Mouse (Mus musculus): ENCODE results near the gene Chd5.

Chd5 gene

GRCm38 (mm10) chr4:152355672-152356071 is 17.2 kb downstream of the Chd5 start:
- DNase-seq (ENCODE audit: low spot score): no peak

DNA sequence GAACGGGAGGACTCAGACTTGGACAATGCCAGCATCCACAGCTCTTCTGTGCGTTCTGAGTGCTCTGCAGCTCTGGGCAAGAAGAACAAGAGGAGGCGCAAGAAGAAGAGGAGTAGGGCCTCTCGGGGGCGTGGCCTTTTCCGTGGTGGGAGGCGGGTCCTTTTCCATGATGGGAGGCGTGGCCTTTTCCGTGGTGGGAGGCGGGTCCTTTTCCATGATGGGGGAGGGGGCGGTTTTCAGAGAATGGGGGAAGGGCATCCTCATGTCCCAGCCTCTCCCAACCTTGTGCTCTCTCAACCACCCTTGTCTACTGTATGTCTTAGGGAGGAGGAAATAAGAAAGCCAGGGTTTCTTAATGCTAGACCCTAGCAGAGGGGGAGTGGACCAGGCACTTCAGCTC is 21.2 kb downstream of the Chd5 start:
- DNase-seq (ENCODE audit: low spot score): no peak

DNA sequence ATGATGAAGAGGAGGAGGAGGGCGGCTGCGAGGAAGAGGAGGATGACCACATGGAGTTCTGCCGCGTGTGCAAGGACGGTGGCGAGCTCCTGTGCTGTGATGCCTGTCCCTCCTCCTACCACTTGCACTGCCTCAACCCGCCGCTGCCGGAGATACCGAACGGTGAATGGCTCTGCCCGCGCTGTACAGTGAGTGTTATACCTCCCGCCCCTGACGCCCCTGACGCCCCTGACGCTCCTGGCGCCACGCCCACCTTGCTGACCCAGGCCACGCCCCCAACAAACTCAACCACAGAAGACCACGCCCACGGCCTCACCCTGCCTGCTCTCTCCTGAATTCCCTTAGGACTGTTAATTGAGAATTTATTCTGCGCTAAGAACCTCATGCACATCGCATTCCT is 22.4 kb downstream of the Chd5 start:
- DNase-seq (ENCODE audit: low spot score): no peak

- no peak for DNase-seq (ENCODE audit: low spot score)
These were observed 23.7 kb downstream of the Chd5 start for GRCm38 (mm10) chr4:152362180-152362579.

DNA sequence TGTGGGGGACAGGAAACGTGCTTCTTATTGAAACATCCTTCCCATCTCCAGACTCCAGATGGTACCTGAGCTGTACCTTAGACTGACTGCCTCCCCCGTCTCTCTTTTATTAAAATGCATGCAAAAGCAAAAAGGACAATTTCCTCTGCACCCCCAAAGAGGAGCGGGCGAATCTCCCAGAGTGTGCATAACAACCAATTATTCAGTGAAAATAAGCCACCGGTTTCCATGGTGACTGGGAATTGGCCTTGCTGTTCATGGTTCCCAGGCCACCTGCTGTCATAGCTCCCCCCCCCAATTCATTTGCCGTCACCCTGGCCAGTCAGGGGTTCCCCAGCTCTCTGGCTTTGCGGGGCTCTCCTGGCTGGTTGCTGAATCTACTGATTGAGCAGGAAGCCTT is 26.8 kb downstream of the Chd5 start:
- no peak for DNase-seq (ENCODE audit: low spot score)

- DNase-seq (ENCODE audit: low spot score): no peak
These were observed 44.2 kb downstream of the Chd5 start for GRCm38 (mm10) chr4:152382528-152383252.

DNA sequence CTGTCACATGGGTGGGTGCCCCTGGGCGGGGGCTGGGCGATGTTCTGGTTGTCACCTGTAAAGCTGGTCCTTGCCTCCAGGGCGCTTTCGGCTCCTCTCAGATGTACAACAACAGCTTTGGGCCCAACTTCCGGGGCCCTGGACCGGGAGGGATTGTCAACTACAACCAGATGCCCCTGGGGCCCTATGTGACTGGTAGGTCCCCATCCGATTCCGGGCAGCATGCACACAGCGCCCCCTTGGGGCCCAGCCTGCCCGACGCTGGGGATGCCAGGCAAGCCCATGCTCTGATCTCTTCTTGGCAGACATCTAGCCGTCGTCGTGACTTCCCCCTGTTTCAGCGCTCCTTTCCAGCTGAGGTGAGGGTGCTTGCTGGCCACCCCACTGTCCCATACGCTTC is 47.2 kb downstream of the Chd5 start:
- no peak for DNase-seq (ENCODE audit: low spot score)

- DNase-seq (ENCODE audit: low spot score): no peak
These were observed 53.7 kb downstream of the Chd5 start for GRCm38 (mm10) chr4:152392192-152392591.

DNA sequence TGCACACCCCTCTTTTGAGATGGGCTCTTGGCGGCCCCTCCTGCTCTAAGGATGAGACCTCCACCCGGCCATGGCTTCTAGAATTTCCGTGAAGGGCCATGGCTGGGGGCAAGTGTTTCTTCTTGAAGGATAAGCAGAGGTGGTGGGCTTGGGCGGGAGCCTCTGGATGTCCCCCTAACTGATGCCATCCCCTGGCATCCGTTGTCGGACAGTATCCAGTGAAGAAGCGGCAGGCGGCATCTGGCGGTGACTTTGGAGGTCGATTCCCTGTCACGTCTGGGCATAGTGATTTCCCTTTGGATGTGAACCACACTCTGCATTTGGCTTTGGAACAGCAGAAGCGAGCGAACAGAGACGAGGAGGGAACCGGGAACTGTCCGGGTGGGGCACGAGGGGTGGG is 54.2 kb downstream of the Chd5 start:
- DNase-seq (ENCODE audit: low spot score): no peak

DNA sequence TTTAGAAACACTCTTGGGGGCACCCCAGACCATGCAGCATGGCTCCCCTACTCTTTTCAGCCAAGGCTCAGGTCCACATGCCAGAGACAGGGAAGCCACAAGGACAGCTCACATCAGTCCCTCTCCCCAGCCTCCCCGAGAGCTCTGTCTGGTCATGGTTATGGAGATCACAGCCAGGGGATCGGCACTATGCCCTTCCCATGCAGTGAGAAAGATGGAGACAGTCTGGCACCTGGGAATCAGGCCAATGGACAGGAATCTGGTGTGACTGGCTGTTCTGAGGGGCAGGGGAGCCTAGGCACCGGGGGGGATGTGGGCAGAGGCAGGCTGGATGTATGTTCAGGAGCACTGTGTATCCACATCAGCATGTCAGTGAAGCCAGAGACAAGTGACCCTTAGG is 60.5 kb downstream of the Chd5 start:
- no peak for DNase-seq (ENCODE audit: low spot score)

GRCm38 (mm10) chr4:152405143-152405542 is 66.7 kb downstream of the Chd5 start:
- DNase-seq (ENCODE audit: low spot score): no peak

DNA sequence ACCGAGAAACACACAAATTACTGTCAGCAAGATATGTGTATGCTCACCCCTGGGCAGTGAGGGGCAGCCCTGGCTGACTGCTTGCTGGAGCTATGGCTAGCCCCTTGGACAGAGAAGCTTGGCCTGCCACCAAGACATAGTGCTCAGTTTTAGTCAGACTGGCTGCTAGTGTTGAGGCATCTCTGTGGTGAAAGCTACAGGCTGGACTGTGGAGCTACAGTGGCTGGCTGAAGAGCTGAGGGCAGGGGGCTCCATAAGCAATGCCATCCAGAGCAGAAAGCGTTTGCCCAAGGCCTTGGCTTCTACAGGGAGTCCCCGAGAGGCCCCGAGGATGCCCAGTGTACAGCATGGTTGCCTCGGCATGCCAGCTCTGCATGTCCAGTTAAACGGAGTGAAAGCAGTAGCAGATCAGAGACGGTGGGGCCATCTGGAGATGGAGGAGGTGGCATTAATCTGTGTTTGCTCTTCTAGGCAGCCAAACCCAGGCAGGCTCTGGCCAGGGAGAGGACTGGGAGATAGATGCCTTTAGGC is 67.3 kb downstream of the Chd5 start:
- no peak for DNase-seq (ENCODE audit: low spot score)

DNA sequence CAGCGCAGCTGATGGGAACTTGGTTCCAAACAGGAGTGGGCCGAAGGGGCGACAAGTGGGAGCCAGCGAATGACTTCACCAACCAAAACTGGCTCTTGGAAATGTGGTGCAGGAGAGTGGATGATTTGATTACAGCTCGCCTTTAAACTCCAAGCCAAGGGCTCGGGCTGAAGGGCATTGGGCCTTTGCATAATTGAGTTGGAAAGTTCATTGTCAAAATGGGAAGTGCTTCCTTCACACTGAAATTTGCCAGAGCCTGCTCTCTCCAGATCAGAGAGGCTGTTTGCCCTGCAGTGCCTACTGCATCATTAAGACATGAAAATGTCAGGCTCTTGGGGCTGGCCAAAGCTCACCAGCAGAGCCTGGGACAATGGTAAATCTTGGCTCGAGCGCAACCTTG is 68.1 kb downstream of the Chd5 start:
- DNase-seq (ENCODE audit: low spot score): no peak

GRCm38 (mm10) chr4:152410961-152411360 is 72.5 kb downstream of the Chd5 start:
- no peak for DNase-seq (ENCODE audit: low spot score)

DNA sequence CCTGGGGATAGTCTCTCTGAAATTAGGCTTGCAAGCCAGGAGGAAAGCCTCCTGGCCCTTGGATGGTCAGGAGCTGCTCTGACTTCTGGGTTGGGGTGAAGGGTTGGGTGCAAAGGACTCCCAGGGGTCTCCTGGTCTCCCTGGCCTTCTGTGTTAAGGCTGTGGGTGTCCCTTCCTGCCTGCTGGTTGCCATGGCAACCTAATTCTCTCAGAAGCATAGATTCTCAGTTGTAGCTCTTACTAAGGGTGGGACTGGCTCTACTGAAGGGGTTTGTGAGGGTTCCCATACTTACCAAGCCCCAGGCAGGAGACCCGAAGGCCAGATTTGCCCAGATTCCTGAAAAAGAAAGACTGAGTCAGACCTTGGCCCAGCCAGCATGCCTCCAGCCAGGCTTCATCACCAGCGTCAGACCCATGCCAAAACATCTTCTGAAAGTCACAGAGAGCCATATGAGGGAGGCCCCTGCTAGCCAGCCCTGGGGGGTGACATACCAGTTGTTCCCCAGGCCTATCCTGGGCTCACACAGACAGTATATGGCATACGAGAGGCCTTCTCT is 74.2 kb downstream of the Chd5 start:
- DNase-seq (ENCODE audit: low spot score): no peak

DNA sequence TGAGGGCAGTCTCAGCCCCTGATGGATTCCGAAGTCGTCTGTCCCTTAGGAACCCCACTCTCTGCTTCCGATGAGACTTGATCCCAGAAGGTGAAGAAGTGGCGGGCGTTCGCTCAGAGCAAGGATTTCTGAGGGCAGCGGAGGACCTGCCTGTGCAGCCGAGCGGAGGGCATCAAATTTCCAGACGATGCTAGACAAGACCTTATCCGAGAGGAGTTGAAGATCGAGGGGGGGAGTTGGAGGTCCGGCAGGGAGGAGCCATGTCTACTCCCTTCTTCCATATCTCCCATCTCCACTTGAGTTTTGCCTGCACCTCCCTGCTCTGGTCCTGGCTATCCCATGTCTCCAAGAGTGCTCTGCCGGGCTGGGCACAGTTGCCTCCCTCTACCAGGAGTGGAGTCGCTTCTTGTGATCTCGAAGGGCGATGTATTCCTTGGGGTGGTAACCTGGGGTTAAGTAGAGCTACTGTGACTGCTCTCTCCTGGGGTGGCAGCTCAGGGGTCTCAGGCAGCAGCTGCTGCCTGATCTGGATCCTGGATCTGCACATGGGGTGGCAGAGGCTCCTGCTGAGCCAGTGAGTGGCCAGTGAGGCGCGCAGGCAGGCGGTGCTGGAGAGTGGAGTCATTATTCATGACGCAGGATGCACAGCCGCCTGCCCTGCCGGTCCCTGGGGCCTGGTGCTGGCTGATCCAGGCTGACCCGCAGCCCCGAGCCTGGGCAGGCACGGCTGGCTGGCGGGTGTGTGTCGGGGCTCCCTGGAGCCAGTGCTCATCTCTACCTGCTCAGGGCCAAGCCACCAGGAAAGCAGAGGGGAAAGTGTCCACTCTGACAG is 80.0 kb downstream of the Chd5 start:
- DNase-seq (ENCODE audit: low spot score): no peak

DNA sequence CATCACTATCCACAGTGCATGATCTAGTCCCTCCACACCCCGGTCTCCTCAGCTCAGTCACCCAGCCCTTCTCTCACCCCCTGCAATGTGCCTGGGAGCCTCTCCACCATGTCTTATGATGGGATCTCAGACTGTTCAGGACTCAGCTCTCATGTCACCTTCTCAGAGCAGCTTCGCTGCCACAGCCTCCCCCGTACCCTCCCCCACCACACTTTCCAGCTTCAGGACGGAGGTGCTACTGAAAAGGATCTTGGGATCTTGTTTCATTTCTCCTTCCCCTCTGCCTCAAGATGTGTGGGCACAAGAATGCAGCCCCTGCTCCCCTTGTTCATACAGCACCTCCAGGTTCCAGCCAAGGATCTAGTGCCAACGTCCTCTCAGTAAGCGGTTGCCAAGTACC is 85.1 kb downstream of the Chd5 start:
- DNase-seq (ENCODE audit: low spot score): no peak

GRCm38 (mm10) chr4:152424341-152424740 is 85.9 kb downstream of the Chd5 start:
- DNase-seq (ENCODE audit: low spot score): peak; percentile 10

DNA sequence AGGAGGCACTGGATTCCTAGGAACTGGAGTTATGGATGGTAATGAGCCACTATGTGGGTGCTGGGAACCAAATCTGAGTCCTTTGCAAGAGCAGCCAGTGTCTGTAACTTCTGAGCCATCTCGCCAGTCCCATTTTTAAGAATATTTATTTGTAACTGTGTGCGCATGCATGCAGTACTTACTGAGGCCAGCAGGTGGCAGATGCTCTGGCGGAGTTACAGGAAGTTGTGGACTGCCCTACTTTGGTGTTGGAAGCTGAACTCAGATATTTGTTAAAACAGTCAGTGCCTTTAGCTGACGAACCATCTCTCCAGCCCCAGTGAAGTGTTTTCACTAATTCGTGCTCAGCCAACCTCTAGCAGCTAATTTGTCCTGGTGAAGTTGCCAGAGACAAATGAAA is 86.5 kb downstream of the Chd5 start:
- DNase-seq (ENCODE audit: low spot score): no peak

GRCm38 (mm10) chr4:152428259-152428658 is 89.8 kb downstream of the Chd5 start:
- no peak for DNase-seq (ENCODE audit: low spot score)

DNA sequence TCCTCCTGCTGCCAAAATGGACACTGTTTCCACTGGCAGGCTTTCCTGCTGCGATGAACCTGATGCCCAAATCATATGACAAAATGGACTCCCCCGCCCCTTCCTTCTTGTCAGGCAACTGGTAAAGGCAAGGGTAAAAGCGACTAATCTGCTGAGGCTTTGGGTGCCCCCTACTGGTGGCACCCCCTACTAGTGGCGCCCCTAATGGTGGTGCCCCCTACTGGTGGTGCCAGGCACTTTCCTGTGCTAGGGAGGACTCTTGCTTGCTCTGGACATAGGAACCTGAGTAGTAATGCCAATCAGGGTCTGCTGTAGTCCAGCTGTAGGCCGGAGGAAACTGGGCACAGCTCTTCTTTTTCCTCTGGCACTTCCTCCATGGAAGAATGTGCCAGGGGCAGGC is 93.9 kb downstream of the Chd5 start:
- no peak for DNase-seq (ENCODE audit: low spot score)

DNA sequence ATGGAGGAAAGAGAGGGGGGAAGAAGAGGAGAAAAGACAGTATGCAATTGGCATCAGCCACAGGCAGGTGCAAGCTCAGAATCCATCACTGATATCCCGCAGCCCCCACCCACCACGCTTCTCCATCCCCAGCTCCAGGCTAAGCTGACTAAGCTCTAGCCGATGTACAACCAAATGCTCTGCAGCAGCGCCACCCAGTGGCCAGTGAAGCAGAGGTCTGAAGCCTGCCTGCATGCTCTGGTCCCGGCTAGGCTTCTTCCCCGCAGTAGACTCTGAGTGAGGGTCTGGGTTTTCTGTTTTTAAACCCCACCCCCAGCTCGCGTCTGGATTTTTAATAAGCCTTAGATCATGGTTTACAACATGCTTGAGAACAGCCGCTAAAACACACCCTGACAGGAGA is 96.4 kb downstream of the Chd5 start:
- peak; percentile 64 for DNase-seq (ENCODE audit: low spot score)

DNA sequence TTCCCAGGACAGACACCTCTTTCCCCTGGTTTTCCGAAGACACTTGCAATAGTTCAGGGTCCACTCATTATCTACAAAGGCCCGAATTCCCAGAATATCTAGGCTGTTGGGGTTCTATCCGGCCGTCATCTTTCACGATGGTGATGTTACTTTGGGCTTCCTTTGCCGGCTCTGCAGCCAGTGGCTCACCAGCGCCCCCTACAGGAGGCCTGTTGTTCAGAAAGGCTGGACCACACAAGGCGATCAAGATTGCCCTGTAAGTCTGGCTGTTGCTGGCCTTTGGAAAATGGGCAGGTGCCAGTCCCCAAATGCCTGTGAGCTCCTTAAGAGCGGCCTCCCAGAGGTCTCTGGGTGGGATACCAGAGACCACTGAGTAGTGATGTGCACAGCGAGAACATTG is 96.8 kb downstream of the Chd5 start:
- peak; percentile 48 for DNase-seq (ENCODE audit: low spot score)
